Mouse (Mus musculus) monocyte, adult 2 months (primary cell): ENCODE measurements around the gene Ruvbl2.
A peak's percentile ranks its signal among the peaks of the same experiment; 100 is the strongest.

ENCODE experiments used
- DNase-seq, 2 experiments: peaks; one replicate each; pipeline ENCODE4 v3.0.0; 2022; ENCODE audit warnings: low spot score in 2 of 2, low read depth in 1 of 2

The Ruvbl2 gene

GRCm38 (mm10) chr7:45433835-45434202, 4.1 kb downstream of the Ruvbl2 start:
- no peak for DNase-seq

DNA sequence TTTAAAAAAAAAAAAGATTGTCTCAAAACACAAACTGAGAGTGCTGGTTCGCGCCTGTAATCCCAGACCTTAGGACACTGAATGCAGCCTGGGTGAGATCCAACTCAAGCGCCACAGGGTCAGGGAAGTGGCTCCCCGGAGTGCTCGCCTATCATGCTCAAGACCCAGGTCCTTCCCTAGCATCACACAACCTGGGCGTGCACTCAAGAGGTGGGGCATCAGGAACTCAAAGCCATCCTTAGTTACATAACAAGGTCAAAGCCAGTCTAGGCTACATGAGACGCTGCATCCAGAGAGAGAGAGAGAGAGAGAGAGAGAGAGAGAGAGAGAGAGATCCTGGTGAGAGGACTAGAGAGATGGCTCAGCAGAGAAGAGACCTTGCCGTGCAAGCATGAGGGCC, 11.3 kb downstream of the Ruvbl2 start:
- no peak for DNase-seq

DNA sequence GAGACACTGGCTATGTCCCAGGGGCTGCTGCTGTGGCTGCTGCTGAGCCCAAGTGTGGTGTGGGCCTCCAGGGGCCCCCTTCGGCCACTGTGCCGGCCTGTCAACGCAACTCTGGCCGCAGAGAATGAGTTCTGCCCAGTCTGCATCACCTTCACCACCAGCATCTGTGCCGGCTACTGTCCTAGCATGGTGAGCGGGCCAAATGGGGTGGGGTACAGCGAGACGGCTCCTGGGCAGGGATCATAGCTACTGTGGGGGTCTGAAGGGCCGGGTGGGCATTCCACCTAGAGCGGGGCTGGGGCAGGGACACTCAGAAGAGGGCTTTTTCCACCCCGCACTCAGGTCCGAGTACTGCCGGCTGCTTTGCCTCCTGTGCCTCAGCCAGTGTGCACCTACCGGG, 16.7 kb downstream of the Ruvbl2 start:
- DNase-seq: no peak

DNA sequence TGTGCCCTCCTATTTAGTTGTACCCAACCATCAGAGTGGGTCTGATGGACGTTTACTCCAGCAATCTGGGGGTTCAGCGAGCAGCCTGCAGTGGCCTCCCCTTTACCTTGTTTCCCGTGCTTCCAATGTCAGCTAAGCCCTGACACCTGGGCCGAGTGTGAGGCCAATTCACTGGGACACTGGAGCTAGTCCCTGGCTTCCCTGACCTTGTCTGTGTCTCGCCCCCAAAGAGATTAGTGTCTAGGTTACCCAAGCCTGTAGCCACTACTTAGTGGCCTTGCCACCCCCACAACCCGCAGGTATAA, 17.3 kb downstream of the Ruvbl2 start, which contains the start of gene Lhb:
TSS of gene Lhb (plus strand) at position 206 of the 305 bp plus-strand sequence.
- no peak for DNase-seq

DNA sequence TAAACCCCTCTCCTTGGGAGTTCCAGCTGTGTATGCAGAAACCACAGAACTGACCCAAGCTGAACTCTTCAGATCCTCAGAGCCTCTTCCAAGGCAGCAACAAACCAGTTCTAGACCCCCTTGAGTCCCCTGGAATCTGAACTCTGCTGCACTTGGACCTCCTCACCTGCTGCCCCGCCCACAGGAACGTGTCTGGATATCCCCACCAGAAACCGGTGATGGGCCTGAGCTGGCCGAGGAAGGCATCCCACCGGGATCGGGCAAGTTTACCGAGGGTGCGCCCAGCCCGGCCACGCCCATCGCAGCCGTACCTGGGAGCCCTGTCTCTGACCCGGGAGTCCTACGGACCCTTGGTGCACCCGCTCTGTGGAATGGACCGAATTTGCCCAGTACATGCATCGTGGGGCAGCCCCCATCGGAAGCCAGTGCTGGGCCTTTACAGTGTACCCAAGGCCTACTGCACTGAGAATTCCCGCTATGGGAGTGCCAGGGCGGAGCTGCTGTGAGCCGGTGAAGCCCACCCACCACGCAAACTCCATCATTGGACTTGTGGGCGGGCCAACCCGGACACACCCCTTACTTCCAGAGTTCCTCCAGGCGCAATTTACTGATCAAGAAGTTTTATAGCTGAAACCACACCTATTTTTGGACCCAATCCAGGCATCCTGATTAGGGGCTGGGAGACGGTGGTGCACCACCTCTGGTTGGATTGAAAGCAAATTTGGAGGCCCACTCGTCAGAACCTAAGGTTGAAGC, 17.9 kb downstream of the Ruvbl2 start:
- DNase-seq: no peak

- DNase-seq: no peak
Observed at GRCm38 (mm10) chr7:45417962-45418492, 19.9 kb downstream of the Ruvbl2 start.

GRCm38 (mm10) chr7:45415636-45416035, 22.3 kb downstream of the Ruvbl2 start:
- DNase-seq: no peak

DNA sequence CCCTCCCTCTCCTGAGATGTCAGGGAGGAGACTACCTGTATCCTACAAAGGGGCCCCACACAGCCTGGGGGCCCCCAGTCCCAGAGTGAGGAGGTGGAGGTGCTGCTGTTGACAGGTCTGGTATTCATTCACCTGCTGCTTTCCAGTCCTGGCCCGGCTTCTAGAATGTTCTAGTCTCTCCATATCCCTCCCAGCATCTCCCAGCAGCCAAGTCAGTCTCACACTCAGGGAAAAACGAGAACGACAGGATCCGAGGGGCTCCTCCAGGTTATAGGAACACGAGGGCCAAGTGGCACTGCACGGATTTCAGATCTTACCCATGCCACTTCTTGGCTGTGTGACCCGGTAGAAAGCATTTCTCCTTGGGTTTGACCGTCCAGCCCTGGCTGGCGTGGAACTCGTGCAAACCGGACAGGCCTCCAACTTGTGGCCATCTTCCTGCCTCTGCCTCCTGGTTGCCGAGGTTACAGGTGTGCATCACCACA, 23.1 kb downstream of the Ruvbl2 start:
- no peak for DNase-seq

- no peak for DNase-seq
Observed at GRCm38 (mm10) chr7:45413864-45414739, 23.8 kb downstream of the Ruvbl2 start.

GRCm38 (mm10) chr7:45413113-45413863, 24.6 kb downstream of the Ruvbl2 start, which contains the start of gene Ntf5:
Ntf5 (plus strand) TSS chr7:45413695.
- DNase-seq: no peak

DNA sequence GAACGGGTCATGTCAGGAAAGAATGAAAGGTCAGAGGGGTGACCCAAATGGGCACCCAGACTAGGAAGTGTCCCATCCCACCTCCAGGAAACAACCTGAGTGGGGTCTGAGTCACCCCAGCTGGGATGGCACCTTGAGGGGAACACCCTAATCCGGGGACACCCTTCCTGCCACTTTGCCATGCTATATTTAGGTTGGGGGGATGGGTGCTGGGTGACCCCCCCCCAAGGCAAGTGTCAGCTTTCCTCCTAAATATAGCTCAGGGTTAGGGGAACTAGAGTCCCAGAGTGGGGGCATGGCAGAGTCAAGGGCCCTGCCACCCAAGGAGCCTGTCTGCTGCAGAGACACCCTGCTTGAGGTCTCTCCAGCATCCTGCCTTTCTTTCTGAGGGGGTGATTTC, 25.5 kb downstream of the Ruvbl2 start:
- DNase-seq: no peak

- no peak for DNase-seq
Observed at GRCm38 (mm10) chr7:45409497-45410163, 28.3 kb downstream of the Ruvbl2 start.

DNA sequence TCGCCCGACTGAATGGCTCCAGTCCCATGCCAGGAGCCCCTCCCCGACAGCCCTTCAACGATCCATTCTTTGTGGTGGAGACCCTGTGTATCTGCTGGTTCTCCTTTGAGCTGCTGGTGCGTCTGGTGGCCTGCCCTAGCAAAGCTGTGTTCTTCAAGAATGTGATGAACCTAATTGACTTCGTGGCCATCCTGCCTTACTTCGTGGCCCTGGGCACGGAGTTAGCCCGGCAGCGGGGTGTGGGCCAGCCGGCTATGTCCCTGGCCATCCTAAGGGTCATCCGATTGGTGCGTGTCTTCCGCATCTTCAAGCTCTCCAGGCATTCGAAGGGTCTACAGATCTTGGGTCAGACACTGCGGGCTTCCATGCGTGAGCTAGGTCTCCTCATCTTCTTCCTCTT, 28.9 kb downstream of the Ruvbl2 start:
- DNase-seq: no peak

DNA sequence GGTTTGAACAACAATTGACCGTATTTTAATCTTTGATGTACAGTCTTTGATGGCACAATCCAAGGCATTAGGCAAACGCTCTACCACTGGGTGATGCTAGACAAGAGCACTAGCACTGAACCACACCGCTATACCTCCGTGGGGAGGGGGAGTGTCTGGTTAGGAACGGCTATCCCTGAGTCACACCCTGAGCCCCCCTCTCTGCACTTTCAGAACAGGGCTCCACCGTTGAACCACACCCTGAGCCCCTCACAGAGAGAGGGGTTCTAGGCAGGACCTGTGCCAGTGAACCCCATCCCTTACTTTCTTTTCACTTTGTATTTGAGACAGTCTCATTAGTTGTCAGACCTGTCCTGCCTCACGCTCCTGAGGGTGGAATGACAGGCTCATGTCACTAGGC, 29.5 kb downstream of the Ruvbl2 start:
- DNase-seq: no peak

DNA sequence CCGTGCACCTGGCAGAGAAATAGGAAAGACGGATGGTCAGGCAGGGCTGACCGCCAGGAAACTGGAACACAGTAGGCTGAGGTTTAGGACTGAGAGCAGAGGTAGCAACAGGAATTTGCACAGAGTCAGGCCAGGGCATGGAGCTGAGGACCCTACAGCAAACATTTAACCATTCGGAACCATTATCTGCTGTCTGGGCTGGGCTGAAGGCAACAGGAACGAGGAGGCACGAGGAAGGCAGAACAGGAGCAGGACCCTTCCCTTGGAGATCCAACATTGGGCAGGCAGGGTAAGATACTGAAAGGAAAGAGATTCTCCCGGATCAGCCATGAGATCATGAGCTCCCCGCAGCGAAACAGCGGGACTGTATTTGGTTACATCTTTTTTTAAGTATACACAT, 30.1 kb downstream of the Ruvbl2 start:
- DNase-seq: no peak

- no peak for DNase-seq
Observed at GRCm38 (mm10) chr7:45406157-45407156, 31.4 kb downstream of the Ruvbl2 start.

- DNase-seq: peak in 1 of 2 experiments; percentile 62
Observed at GRCm38 (mm10) chr7:45405091-45406075, 32.5 kb downstream of the Ruvbl2 start, which contains the start of gene Kcna7. Kcna7 (plus strand) TSS chr7:45405653.
